7 mouse cellular contexts compared by ENCODE assay signal in the genomic region with DNA sequence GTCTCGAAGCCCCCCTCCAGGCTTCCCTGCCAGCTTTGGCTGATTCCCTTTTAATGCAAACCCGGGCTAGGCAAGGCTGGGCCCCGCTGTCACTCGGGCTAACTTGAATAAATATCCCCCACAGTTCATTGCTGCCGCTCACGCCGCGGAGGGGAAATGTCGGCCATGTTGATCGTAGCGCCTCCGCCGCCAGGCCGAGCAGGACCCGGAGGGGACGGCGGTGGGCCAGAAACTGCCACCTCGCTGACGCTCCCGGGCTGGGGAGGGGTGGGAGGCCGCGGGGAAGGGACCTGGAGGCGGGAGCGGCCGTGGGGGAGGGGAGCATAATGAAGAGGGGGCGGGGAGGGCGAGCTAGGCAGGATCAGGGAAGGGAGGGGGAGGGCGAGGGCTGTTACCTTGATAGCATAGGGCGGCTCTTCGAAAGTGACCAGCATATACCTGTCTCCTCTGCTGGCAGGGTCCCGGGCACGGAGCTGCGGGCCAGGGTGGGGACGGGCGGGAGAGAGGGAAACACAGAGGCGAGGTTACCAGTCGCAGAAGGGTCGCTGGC. TPM values are rescaled to one million over a fixed set of nuclear protein-coding genes. Genes with fewer than 3 reads are reported as not detected.
DNase-seq lines count a peak whose midpoint lies in the region; ATAC-seq and TF ChIP-seq lines count a peak whose summit lies in the region.

No protein-coding gene starts in this region.

- peak overlapping the region; percentile 99 for H3K4me3 ChIP-seq in embryonic facial prominence, embryonic 11.5 days (ENCODE audit: low read depth, low read length)
- peak overlapping the region; percentile 97 for H3K4me3 ChIP-seq in kidney, adult 2 months (ENCODE audit: insufficient read depth, low read depth, low read length)
- peak overlapping the region; percentile 95 for H3K4me3 ChIP-seq in limb, embryonic 12.5 days (replicated peaks)
- peak overlapping the region; percentile 96 for H3K4me3 ChIP-seq in midbrain, embryonic 14.5 days (replicated peaks; ENCODE audit: low read depth, low read length)

- peak overlapping the region; percentile 97 for H3K27ac ChIP-seq in embryonic facial prominence, embryonic 11.5 days (replicated peaks; ENCODE audit: low read depth, low read length)
- H3K27ac ChIP-seq in kidney, adult 2 months (ENCODE audit: insufficient read depth, low read depth, low read length): peak overlapping the region; percentile 98
- H3K27ac ChIP-seq in limb, embryonic 12.5 days: peak overlapping the region; percentile 99
- H3K27ac ChIP-seq in midbrain, embryonic 14.5 days (replicated peaks; ENCODE audit: low read depth, low read length): peak overlapping the region; percentile 99

- H3K4me2 ChIP-seq in embryonic facial prominence, embryonic 11.5 days (ENCODE audit: low read depth, low read length): peak overlapping the region; percentile 81
- peak overlapping the region; percentile 68 for H3K4me2 ChIP-seq in limb, embryonic 12.5 days
- H3K4me2 ChIP-seq in midbrain, embryonic 14.5 days (ENCODE audit: low read length): peak overlapping the region; percentile 87

- H3K9me3 ChIP-seq in embryonic facial prominence, embryonic 11.5 days (replicated peaks; ENCODE audit: control insufficient read depth, low read length): no peaks in the 10 kb centered on the region
- H3K9me3 ChIP-seq in limb, embryonic 12.5 days: no peaks in the 10 kb centered on the region
- no peaks in the 10 kb centered on the region for H3K9me3 ChIP-seq in midbrain, embryonic 14.5 days (ENCODE audit: control insufficient read depth, low read length)

- 0% methylated on average over 27 of the region's 38 CpGs for WGBS in embryonic facial prominence, embryonic 11.5 days
- WGBS in kidney, adult 2 months: 3% methylated on average over 34 of the region's 38 CpGs
- under 1% methylated on average over 33 of the region's 38 CpGs for WGBS in limb, embryonic 12.5 days
- under 1% methylated on average over 38 of the region's 38 CpGs for WGBS in midbrain, embryonic 14.5 days

- peak; percentile 55; the same call in 1 of the 2 replicates for ATAC-seq in embryonic facial prominence, embryonic 11.5 days (replicated peaks; ENCODE audit: insufficient number of reproducible peaks, low FRiP score, low TSS enrichment, low read depth)
- peak; percentile 59 for ATAC-seq in limb, embryonic 12.5 days (ENCODE audit: insufficient number of reproducible peaks, insufficient read depth, low FRiP score, low TSS enrichment, low read depth)
- peak; percentile 33; the same call in 1 of the 2 replicates for ATAC-seq in midbrain, embryonic 14.5 days (ENCODE audit: low FRiP score, low TSS enrichment)

- no peaks in the 10 kb centered on the region for H3K4me1 ChIP-seq in embryonic facial prominence, embryonic 11.5 days (ENCODE audit: control insufficient read depth, insufficient read depth, low read length)
- no peaks in the 10 kb centered on the region for H3K4me1 ChIP-seq in kidney, adult 2 months (ENCODE audit: control insufficient read depth, insufficient read depth, low read length)
- peaks cover 6% of the 10 kb centered on the region for H3K4me1 ChIP-seq in limb, embryonic 12.5 days (replicated peaks)
- peaks cover 12% of the 10 kb centered on the region for H3K4me1 ChIP-seq in midbrain, embryonic 14.5 days (ENCODE audit: control insufficient read depth, insufficient read depth, low read length)

- no peak for TF ChIP-seq CTCF in kidney, adult 2 months (conservative IDR thresholded peaks at IDR 0.05; ENCODE audit: insufficient read depth, insufficient read length, low read depth, low read length)

- peak; percentile 84 for DNase-seq in adrenal gland, postnatal 10 days
- DNase-seq in embryonic facial prominence, embryonic 11.5 days (ENCODE audit: low spot score): peak; percentile 81
- DNase-seq in heart, adult 18-20 months: peak; percentile 75 to 85
- DNase-seq in kidney, adult 2 months: peak; percentile 81
- peak; percentile 89 for DNase-seq in midbrain, embryonic 14.5 days
- peak; percentile 56 for DNase-seq in spleen, adult 12 weeks (ENCODE audit: low spot score)

- no peak for TF ChIP-seq POLR2A in kidney, adult 2 months (IDR thresholded peaks at IDR 0.05; ENCODE audit: low read depth, low read length)

- H3K27me3 ChIP-seq in embryonic facial prominence, embryonic 11.5 days (ENCODE audit: control insufficient read depth, insufficient read depth, low read length): no peaks in the 10 kb centered on the region
- no peaks in the 10 kb centered on the region for H3K27me3 ChIP-seq in kidney, adult 2 months (replicated peaks; ENCODE audit: control insufficient read depth, insufficient read depth, low read length)
- H3K27me3 ChIP-seq in limb, embryonic 12.5 days: no peaks in the 10 kb centered on the region
- no peaks in the 10 kb centered on the region for H3K27me3 ChIP-seq in midbrain, embryonic 14.5 days (ENCODE audit: control insufficient read depth, insufficient read depth, low read length)

- H3K36me3 ChIP-seq in embryonic facial prominence, embryonic 11.5 days (replicated peaks; ENCODE audit: control insufficient read depth, insufficient read depth, low read depth, low read length): no peaks in the 10 kb centered on the region; the same call in 1 of the 2 replicates
- no peaks in the 10 kb centered on the region; the same call in 1 of the 2 replicates for H3K36me3 ChIP-seq in kidney, adult 2 months (ENCODE audit: control insufficient read depth, insufficient read depth, low read length)
- peaks cover 12% of the 10 kb centered on the region for H3K36me3 ChIP-seq in limb, embryonic 12.5 days
- peaks cover 7% of the 10 kb centered on the region for H3K36me3 ChIP-seq in midbrain, embryonic 14.5 days (ENCODE audit: control insufficient read depth, insufficient read depth, low read length)

- H3K9ac ChIP-seq in embryonic facial prominence, embryonic 11.5 days (replicated peaks; ENCODE audit: low read length): peak overlapping the region; percentile 96
- peak overlapping the region; percentile 98 for H3K9ac ChIP-seq in limb, embryonic 12.5 days (replicated peaks)
- H3K9ac ChIP-seq in midbrain, embryonic 14.5 days (replicated peaks; ENCODE audit: low read length): peak overlapping the region; percentile 95

RNA-seq across cellular contexts. Expression of a gene that starts 1.1 kb away (rescaled TPM):
- total RNA-seq in adrenal gland, postnatal 10 days (2021): 10 to 100 TPM; 38.5 to 50.5 TPM
- polyA plus RNA-seq in embryonic facial prominence, embryonic 11.5 days (2014; fragmentation: Nextera tagmentation; extraction: Ambion mirVana): 24.2 and 26.9 TPM in 2 replicates
- 10 to 100 TPM; 17.6 to 21.5 TPM for total RNA-seq in heart, adult 18-20 months (2021)
- 3.3 and 4.6 TPM in 2 replicates for polyA plus RNA-seq in kidney, adult 2 months (2012; rRNA removed)
- 33.4 and 35.0 TPM in 2 replicates for polyA plus RNA-seq in limb, embryonic 12.5 days (2016; fragmentation: Nextera tagmentation; extraction: Ambion mirVana)
- polyA plus RNA-seq in midbrain, embryonic 14.5 days (2014; fragmentation: Nextera tagmentation; extraction: Ambion mirVana): 21.2 and 32.5 TPM in 2 replicates

Comparison
In these comparisons a context has a peak if more than half of its experiments do, and no peak if none do; other contexts are left out.
1. Peak in every context shown above with its lines: DNase-seq, ATAC-seq, H3K4me3 ChIP-seq and H3K27ac ChIP-seq.